Mouse (Mus musculus): ENCODE data around the gene Ash1l.
"Not testable (repeated sequence)": the region's sequence is repeated elsewhere in the genome, so short reads cannot be mapped to it uniquely, and the experiment has no call there.

Ash1l gene

DNA sequence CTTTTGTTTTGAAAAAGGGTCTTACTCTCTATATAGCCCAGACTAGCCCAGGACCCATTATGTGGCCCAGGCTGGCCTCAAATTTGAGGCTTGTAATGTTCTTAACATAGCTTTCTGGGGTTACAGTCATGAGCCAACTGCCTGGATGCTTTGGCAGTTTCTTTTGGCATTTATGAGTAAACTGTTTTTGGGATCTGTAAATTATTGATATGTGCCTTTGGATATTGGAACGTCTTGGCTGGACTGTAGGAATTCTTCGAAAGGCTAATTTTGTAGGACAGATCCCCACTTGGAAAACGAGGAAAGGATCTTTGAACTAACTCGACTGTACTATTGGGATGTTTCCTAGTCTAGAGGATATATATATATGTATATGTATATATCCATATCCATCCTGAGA lies 2.8 kb downstream of the Ash1l start:
- no peak for DNase-seq (ENCODE audit: extremely low read depth, insufficient read length, low spot score)

DNA sequence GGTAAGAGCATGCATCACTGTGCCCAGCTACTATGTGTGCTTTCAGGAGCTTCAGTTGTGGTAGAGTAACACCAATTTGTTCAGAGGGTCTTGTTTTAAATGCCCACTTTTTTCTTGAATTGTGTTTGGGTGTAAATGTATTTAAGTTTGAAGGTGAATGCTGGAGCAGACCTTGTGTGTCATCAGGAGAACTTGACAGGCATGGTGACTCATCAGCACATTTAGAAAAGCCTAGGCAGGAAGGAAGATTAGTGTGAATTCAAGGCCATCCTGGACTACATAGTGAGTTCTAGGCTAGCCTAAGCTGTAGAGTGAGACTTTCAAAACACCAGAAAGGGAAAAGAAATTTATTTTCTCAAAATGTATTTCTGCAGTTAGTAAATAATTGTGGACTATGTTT lies 3.3 kb downstream of the Ash1l start:
- DNase-seq (ENCODE audit: extremely low read depth, insufficient read length, low spot score), result no peak

DNA sequence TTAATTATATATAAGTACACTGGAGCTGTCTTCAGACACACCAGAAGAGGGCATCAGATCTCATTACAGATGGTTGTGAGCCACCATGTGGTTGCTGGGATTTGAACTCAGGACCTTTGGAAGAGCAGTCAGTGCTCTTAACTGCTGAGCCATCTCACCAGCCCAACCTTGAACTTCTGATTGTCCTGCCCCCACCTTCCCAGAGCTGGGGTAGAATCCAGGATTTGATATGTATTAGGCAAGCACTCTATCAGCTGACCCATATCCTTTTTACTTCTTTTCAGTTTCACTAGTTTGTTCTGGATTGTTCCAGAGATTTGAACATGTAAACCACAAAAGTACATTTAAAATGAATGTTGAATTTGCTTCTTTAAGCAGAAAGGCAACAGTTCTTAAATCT lies 12.8 kb downstream of the Ash1l start:
- DNase-seq (ENCODE audit: extremely low read depth, insufficient read length, low spot score), result not testable (repeated sequence)

DNA sequence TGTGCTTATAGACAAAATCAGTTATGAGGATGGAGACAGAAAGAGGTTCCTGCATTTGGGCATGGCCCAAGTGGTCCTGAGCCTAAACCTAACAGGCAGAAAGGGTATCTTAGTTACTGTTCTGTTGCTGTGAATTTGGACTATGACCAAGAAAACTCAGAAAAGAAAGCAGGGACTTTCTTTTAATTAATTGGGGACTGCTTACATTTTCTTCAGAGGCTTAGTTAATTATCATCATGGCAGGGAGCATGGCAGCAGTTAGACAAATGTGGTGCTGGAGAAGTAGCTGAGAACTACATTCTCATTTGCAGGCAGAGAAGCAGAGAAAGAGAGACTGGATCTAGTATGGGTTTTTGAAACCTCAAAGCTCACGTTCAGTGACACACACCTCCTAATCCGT lies 24.6 kb downstream of the Ash1l start:
- DNase-seq (ENCODE audit: extremely low read depth, insufficient read length, low spot score), result no peak

DNA sequence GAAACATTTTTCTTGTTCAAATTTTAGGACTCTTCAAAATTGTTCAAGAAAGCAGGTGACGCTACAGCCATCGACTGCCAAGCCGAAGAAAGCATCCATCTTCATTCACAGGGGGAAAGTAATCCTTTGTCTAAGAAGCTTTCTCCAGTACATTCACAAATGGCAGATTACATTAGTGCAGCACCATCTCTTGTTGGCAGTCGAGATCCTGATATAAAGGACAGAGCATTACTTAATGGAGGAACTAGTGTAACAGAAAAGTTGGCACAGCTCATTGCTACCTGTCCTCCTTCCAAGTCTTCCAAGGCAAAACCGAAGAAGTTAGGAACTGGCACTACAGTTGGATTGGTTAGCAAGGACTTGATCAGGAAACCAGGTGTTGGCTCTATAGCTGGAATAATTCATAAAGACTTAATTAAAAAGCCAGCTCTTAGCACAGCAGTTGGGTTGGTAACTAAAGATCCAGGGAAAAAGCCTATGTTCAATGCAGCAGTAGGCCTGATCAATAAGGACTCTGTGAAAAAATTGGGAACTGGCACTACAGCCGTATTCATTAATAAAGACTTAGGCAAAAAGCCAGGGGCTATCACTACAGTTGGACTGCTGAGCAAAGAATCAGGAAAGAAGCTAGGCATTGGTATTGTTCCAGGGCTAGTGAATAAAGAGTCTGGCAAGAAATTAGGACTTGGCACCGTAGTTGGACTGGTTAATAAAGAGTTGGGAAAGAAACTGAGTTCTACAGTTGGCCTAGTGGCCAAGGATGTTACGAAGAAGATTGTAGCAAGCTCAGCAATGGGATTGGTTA lies 31.0 kb downstream of the Ash1l start:
- no peak for DNase-seq (ENCODE audit: extremely low read depth, insufficient read length, low spot score)

DNA sequence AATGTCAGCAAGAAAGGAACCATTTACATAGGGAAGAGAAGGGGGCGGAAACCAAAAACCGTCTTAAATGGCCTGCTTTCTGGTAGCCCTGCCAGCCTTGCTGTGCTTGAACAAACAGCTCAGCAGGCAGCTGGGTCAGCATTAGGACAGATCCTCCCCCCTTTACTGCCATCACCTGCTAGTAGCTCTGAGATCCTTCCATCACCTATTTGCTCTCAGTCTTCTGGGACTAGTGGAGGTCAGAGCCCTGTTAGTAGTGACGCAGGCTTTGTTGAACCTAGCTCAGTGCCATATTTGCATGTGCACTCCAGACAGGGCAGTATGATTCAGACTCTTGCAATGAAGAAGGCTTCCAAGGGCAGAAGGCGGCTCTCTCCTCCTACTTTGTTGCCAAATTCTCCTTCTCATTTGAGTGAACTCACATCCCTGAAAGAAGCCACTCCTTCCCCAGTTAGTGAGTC lies 33.5 kb downstream of the Ash1l start:
- peak; percentile 56 for DNase-seq (ENCODE audit: extremely low read depth, insufficient read length, low spot score)

DNA sequence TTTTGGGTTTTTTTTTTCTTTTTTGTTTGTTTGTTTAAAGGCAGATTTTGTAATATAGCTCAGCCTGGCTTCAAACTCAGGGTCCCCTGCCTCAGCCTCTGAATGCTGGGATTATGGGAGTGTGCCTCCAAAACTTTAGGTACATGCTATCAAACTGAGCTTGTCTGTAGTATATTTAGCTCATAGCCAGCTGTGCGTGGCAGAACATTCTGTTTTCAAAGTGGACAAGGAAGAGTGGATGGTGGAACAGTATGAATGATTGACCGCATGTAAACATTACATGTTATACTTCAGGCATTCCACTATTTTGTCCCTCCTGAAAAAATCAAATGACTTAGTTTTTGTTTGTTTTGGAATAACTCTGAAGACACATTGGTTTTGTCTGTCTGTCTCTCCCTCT lies 42.4 kb downstream of the Ash1l start:
- no peak for DNase-seq (ENCODE audit: extremely low read depth, insufficient read length, low spot score)

DNA sequence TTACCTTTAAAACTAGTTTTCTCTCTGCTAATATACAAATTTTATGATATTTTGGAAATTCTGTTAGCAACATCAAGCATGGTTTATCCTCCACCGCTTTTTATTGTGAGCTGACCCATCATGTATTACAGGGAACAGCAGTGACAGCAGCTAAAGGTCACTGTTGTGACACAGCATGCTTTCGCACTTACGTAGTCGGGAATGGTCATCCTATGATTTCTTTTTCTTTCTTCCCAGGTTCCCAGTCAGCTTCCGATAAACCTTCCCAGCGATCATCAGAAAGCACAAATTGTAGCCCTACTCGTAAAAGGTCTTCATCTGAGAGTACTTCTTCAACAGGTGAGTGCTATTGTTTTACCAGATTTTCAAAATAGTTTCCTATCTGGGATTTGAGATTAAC lies 51.1 kb downstream of the Ash1l start:
- no peak for DNase-seq (ENCODE audit: extremely low read depth, insufficient read length, low spot score)

DNA sequence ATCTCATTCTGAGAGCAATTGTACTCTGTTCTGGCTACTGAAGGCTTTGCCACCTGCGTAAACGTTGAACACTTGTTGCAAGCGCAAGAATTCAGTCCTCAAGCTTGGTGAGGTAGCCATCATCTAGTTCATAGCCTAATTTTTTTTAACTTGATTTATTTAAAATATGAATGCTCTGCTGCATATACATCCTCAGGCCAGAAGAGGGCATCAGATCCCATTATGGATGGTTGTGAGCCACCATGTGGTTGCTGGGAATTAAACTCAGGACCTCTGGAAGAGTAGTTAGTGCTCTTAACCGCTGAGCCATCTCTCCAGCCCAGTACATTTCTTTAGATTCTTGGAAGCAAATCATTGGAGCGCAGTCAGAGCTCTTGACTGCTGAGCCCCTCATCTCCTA lies 80.5 kb downstream of the Ash1l start:
- DNase-seq (ENCODE audit: extremely low read depth, insufficient read length, low spot score), result not testable (repeated sequence)

DNA sequence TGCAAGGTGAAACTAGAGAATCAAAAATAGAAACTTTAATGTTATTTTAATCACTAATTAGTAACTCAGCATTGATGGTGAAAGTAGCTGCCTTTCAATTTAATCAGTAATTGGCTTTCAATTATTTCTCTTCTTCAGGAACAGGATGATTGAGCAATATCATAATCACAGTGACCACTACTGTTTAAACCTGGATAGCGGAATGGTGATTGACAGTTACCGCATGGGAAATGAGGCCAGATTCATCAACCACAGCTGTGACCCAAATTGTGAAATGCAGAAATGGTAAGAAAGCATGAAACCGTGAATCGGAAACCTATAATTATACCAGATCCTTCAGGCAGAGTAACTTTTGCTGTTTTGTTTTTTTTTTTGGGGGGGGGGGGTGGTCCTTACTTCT lies 92.9 kb downstream of the Ash1l start:
- DNase-seq (ENCODE audit: extremely low read depth, insufficient read length, low spot score), result no peak

DNA sequence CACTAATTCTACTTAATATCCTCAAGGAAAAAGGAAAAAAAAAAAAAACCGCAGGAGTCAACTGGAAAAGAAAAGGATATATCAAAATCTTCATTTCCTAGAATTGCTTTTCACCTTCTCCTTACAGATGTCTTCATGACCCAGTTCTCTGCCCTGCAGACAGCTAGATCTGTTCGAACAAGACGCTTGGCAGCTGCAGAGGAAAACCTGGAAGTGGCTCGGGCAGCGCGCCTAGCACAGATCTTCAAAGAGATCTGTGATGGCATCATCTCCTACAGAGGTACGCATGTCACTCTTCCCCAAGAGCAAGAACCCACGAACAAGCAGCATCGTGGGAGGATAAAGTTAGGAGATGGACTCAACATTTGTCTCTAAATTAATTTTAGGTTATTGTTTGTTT lies 107.9 kb downstream of the Ash1l start:
- DNase-seq (ENCODE audit: extremely low read depth, insufficient read length, low spot score), result no peak

DNA sequence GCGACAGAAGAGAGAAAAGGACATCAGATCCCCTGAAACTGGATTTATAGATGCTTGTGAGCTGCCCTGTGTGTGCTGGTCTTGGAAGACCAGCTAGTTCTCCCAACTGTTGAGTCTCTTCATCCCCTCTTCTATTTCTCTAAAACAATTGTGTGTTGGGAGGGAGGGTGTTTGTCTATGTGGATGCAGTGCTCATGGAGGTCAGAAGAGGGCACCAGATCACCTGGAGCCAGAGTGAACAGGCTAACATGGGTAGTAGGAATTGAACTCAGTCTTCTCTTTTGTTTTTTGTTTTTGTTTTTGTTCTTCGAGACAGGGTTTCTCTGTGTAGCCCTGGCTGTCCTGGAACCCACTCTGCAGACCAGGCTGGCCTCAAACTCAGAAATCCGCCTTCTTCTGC lies 108.4 kb downstream of the Ash1l start:
- no peak for DNase-seq (ENCODE audit: extremely low read depth, insufficient read length, low spot score)

DNA sequence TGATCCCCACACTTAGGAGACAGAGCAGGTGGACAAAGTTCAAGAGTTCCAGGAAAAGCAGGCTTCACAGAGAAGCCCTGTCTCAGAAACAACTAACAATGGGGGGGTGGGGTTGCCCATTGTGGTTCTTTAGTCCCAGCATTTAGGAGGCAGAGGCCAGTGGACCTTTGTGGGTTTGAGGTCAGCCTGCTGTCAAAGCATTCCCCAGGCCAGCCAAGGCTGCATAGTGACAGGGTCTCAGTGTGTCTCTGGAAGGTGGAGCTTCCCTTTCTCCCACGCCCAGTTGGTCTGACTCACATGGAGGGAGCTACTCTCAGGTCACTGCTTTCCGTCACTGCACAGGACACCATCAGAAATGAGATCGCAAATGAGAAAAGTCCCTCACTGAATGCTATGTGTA lies 111.3 kb downstream of the Ash1l start:
- no peak for DNase-seq (ENCODE audit: extremely low read depth, insufficient read length, low spot score)

DNA sequence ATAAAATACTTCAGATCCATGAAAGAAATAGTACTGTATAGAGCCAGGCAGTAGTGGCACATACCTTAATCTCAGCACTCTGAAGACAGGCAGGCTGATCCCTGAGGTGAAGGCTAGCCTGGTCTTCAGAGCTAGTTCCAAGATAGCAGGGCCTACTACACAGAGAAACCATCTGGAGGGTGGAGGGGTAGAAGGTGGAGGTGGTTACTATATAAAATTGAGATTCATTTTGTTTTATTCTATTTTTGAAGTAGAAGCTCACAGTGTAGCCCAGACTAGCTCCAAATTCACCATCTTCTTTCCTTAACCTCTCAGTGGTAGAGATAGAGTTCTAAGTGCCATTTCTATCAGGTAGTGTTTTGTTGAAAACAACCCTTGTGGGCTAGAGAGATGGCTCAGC lies 116.8 kb downstream of the Ash1l start:
- DNase-seq (ENCODE audit: extremely low read depth, insufficient read length, low spot score), result no peak

DNA sequence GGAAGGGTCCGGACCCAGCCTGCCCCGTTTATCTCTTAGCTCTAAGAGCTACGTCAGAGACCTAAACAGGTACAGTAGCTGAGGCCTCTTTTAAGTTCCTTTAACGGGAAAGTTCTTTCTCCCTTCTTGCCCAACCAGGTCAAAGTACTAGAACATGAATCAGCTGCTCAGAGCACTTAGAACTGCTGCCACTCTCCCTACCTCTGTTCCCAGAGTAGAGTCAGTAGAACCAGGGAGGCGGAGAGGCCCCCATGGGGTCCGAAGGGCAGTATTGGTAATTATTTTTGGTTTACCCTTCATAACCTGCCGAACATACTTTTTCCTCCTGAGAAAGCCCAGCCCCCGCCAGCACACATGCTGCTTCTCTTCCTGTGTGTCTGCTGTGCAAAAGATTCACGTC lies 127.0 kb downstream of the Ash1l start:
- DNase-seq (ENCODE audit: extremely low read depth, insufficient read length, low spot score), result no peak

DNA sequence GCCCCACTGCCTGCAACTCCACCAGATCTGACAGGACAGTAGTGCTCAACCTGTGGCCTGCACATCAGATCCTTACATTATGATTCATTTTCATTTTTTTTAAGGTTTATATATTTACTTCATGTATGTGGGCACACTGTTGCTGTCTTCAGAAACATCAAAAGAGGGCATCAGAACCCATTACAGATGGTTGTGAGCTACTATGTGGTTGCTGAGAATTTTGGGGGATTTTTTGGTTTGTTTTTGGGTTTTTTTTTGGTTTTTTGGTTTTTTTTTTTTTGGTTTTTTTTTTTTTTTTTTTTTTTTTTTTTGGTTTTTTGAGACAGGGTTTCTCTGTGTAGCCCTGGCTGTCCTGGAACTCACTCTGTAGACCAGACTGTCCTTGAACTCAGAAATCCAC lies 131.9 kb downstream of the Ash1l start:
- not testable (repeated sequence) for DNase-seq (ENCODE audit: extremely low read depth, insufficient read length, low spot score)

DNA sequence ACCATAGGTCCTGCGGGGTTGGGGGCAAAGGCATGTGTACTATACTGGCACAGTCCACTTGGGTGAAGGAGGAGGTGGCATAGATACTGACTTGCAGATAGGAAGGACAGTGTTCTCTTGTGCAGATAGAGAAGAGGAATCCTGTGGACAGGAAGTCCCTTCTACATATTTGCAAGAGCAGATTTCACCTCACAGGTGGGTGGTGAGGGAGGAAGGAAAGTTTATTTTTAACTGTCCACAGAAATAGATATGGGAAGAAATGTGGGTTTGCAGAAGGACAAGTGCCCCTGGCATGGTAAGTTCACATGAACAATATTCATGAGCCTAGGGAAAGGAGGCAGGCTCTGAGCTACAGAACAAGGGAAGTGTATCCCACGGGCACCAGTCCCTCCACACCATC lies 133.7 kb downstream of the Ash1l start:
- no peak for DNase-seq (ENCODE audit: extremely low read depth, insufficient read length, low spot score)

DNA sequence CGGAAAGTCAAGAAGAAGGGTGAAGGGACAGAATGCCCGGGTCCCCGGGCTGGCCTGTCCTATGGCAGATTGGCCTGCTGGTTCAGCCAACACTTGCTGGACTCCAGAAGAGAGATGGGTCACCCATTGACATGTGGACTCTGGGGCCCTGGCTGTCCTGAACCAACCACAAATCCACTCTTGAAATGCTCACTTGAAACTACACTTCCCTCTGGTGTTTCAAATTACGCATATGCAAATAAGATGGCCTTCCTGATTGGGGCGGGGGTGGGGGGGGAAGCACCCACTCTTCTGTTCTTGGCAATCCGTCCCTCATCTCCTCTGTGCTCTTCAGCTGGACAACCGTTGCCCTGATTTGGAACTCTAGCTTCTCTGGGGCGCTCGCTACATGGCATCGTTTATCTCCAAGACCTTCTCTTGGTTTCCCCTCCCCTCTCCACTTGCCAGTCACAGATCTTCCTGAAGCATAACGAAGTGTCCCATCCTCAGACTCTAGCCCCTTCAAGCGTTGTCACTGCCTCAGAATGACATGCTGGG lies 134.3 kb downstream of the Ash1l start:
- DNase-seq (ENCODE audit: extremely low read depth, insufficient read length, low spot score), result no peak

DNA sequence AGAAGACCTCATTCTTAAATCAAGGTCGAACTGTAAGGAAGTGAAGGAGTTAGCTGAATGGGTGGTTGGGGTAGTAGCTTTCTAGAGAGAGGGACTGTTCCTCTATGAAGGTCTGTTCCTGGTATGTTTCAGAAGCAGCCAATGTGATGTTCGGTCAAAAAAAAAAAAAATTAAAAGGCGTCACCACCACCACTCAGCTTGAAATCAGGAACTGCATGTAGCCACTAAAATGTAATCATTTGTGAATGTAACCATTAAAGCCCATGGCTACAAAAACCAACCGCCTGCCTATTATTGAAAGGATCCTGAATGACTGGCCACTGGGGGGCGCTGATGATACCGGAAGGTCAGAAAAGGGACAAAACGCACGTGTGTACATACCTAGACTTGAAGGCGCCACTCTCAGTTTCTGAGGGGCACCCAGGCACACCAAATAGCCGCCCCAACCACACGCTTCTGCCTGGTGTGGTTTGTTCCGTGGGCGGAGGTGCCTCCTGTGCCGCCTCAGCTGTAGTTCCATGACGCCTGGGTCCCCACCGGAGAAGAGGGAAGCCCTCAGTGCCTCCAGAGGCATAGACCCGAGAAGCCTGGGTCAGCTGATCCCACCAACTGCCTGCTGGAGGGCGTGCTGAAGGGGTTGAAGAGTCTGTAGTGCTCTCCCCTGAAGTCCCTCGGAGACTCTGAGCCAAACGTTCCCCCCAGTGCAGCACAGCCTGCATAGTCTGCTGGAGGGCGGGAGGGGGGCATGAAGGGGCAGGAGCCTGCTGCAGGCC lies 137.1 kb downstream of the Ash1l start:
- peak; percentile 45 for DNase-seq (ENCODE audit: extremely low read depth, insufficient read length, low spot score)

DNA sequence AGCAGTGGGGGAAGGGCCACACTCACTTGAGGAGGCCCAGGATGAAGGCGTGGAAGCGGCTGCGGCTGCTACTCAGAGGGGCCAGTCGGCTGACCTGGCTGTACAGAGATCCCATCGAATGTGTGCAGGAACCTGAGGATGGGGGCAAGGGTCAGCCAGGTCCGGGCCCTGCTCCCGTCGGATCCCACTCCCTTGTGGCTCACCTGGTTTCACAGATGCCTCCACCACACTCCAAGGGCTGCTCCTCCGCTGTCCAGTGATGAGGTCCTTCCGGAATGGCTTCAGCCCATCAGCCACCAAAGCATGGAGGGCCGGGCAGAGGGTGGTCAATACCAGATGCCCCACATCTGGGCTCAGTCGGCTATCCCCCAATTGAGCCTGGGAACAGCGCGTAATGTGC lies 138.6 kb downstream of the Ash1l start:
- no peak for DNase-seq (ENCODE audit: extremely low read depth, insufficient read length, low spot score)

DNA sequence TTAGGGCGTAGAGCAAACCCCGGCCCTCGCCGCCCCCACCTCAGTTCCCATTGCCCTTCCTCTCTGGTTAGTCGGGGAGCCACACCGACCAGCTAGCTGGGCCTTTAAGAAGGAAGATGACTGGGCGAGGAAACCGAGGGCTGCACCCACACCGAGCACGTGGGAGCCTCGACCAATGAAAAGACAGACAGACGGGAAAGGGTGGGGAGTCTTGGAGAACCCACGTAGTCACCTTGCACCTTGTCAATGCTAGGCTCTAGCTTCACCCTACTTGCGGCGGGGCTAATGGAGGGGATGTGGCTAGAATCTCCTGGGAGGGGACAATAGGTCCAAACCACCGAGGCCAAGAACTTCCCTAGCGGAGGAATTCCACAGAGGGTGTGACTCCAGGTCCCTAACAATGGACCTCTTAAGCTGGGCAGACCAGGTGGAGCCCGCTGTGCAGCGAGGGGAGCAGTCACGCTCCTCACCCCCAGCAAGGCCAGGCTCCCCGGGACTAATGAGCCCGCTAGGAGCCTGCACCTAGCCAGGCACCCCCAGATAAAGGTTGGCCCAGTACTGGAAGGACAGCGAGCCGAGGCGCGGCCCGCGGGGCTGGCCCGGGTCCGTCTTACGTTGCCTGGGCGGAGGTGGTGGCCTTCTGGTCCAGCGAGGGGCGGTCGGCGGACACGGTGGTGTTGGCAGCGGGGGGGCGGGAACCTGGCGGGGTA lies 139.6 kb downstream of the Ash1l start:
- DNase-seq (ENCODE audit: extremely low read depth, insufficient read length, low spot score), result peak; percentile 83
